Mouse (Mus musculus) mature B cell (primary cell): ENCODE measurements around the gene Ptprm.

Experiments
- in situ Hi-C: fragments of 300-500 bp; cut with MboI; formaldehyde crosslinking; loops from 2 replicates; pipeline ENCODE4 v1.14.3; 2019

Gene Ptprm

DNA sequence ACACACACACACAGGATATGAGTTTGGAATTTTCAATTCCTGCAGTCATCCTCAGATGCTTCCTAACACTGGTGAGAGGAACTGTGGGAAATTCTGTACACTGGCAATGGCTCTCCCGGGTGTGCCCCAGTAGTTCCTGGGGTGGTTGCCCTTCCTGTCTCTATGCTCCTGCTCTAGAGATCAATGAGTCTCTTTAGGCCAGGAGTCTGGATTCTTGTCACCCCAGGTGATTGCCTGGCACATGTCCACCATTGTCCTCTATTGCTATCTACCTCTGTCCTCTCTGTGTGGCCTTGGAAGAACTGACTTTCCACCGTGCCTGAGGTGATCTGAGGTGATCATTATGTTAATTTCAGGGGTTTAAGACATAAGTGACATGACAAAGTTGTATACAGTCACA lies 10.8 kb downstream of the Ptprm start:
- in situ Hi-C loops, result no loop called here

DNA sequence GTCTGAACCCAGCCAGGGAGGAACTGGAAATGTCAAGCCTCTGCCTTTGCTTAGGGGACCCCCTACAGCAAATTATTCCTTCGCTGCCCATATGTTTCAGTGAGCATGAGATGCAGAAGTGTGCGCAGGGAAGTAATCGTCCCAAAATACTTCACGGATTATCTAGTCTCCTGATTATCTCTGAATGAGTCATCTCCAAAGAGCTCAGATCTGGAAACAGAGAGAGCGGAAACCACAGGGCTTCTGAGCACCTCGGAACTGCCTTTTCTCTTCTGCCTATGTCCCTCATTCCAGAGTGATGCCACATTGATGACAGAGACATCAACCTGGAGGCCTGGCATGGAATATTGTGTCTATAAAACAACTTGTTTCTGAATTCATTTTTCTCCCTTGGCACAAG lies 11.3 kb downstream of the Ptprm start:
- in situ Hi-C loops, result no loop called here

DNA sequence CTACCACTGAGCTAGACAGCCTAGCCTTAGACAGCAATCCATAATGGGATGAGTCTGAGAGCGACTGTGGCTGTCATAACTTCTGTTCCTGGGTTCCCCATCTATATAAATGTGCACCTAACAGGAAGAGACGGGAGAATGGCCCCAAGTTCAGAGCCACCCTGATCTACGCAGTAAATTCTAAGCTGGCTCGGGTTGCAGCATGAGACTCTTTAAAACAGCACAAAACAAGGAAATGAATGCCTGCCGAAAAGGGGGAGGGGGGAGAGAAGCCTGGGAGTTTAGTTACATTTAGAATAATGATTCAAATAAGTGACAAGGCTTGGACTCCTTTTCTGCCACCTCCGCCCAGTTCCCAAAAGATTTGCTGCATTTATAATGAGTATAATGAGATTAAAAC lies 13.9 kb downstream of the Ptprm start:
- in situ Hi-C loops, result no loop called here

DNA sequence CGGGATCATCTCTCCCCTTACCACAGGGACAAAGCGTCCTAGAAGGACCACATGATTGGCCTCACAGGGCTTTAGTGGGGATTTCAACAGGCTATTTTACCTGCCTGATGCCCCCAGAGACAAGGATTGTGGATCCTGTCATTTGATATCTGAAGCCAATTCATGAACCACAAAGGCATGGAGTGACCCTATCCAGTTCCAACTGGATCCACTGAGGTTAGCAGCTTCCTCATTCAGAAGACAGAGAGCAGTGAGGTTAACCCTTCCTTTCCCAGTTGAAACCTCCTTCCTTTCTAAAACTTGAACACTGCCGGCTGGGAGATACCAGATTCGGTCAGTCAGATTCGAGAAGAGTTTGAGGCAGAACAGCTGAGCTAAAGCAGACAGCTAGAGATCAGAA lies 14.7 kb downstream of the Ptprm start:
- in situ Hi-C loops, result no loop called here

DNA sequence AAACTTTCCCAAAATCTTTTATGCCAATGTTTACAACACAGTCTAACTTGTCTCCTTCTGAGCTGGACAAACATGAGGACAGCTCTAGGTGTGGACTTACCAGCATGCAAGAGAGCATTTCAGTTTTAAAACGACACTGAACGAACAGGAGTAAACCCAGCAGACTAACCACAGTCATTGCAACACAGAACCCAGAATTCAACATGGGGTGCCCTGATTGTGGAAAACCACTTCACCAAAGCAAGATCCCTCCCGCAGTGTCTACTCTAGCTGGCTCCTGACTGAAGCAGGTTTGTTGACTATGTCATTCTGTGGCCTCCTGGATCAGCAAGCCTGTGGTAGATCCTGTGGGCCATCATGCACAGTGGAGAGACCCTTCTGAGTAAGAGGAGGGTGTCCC lies 19.9 kb downstream of the Ptprm start:
- in situ Hi-C loops, result no loop called here

- in situ Hi-C loops, result no loop called here
Observed at GRCm38 (mm10) chr17:67329435-67329834, 24.8 kb downstream of the Ptprm start.

DNA sequence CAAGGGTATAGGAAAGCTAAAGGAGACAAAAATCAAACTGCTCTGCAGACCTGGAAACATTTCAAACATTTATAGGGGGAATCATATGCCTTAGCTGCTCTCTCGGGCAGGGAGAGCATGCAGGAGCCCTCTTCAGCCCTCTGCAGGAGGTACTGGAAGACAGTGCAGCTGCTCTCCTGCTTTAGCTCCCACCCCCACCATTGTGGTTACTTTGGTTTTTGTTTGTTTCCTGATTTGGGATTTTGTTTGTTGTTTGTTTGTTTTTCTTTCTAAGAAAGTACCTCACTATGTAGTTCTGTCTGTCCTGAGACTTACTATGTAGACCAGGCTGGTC lies 29.8 kb downstream of the Ptprm start:
- in situ Hi-C loops, result no loop called here

DNA sequence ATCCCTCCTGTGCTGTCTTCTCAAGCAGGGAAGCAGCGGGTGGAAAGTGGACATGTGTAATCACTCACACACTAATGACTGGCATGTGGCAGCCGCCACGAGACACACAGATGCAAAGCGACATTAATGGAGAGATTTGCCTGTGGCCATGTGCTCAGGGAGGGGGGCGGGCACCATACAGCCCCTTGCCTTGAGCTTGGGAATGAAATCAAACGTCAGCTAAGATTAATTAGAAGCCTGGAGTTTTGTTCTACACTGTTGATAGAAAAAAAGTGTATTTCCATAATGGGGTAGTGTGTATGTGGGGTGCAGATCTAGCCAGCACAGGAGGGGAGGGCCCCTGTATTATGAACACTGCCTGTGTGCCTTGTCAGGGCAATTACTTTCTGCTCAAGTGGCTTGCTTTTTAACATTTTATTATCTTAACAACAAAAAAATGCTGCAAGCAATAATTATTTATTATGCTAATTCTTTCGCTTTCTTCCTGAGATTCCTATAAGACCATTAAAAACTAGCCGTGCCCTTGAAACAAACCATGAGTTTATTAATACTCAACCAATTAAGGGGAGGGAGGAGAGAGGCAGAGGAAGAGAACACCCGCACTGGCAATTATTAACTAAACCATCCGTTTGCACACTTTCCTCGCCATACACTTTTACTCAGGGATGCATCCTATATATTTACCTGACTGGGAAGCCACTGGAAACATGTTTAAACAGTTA lies 30.3 kb downstream of the Ptprm start:
- in situ Hi-C loops, result no loop called here

DNA sequence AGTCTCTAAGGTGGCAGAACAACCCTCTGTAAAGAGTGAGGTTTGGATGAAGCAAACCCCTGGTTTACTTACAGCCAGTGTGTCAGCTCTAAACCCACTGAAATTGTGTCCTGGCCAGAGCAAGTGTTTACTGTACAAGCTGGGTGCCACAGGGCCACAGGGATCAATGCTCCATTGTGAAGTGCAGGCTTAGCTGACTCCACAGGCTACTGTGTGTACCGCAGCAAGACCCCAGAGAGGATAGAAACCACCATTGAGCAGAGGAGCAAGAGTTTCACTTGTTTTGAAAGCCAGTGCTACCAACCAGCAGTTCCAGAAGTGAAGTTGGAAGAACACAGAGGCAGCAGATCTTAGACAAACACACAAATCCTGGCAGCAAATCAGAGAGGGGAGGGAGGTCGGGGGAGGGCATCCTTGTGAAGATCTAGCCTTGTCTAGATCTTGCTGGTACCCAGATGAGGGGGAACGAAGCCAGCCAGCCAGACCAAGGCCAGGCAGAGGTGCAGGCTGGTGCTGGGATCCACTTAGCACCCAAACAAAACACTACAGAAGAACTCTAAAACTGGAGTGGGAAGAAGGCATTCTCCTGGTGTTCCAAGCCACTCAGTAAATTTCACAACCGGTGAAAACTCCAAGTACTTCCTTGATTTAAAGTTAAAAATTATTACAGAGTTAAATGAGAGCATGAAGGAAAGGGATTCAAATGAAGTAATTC lies 39.6 kb downstream of the Ptprm start:
- in situ Hi-C loops, result no loop called here

- in situ Hi-C loops, result no loop called here
Observed at GRCm38 (mm10) chr17:67308421-67308820, 45.8 kb downstream of the Ptprm start.

DNA sequence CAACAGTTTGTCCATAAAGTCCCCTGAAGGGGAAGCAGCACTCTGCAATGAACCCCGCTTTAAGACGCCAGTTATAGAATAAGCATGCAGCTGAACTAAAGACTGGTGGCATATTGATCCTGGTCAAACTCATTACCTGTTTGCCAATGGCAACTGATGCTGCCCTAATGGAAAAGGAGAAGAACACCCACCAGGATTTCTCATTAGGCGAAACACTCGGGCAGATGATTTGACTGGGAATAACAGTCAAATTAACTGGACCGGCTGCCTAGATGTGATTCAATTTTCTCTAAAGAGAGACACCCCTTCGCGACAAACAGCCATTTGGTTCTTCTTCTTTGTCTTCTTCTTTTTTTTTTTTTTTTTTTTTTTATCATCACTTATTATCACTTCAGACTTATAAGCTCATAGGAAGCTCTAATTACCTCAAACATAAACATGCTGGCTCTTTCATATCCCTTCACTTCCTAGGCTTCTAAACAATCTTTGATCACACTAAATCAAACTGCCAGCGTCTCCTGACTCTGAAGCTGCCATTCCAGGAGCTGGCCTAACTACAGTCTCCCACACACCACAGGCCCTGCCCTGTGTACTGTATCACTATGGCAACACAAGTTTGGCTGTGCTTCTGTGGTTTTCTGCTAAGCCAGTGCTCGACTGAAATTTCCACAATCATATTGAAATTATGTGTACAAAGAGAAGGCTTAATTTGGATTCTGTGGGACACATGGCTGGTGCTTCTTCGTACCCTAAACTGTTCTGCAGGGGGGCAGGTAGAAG lies 48.0 kb downstream of the Ptprm start:
- in situ Hi-C loops, result no loop called here

GRCm38 (mm10) chr17:67304831-67305230 lies 49.4 kb downstream of the Ptprm start:
- in situ Hi-C loops, result no loop called here

DNA sequence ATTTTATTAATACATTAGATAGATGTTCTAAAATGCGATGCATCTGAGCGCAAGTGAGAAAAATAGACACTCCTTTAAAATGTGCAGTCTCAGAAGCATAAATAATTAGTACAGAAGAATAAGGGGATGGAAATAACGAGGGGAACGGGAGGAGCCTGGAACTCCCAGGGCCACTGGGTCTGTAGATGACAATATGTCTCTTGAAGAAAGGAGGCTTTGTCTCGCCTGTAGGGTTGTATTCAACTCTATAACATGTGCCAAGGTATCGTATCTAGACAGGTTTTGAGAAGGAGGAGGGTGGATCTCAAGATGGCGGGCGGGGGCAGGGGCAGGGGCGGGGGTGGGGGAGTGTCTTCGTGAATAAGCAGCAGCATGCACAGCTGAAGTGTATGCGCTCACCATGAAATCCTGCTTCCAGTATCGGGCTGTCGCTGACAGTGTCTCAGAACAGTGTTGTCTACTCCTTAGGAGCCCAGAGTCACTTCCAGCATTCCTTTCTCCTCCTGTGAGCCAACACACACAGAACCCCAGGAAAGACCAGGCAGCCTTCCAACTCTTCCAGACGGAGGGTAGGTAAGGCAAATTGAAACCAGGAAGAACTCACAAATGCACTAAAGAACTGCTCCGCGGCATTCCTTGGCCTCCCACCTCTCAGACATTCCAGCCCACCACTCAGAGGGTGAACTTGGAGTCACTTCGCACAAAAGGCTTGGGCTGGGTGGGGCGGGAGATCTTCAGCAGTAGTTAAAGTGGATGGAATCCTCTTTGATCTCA lies 50.7 kb downstream of the Ptprm start:
- in situ Hi-C loops, result no loop called here

DNA sequence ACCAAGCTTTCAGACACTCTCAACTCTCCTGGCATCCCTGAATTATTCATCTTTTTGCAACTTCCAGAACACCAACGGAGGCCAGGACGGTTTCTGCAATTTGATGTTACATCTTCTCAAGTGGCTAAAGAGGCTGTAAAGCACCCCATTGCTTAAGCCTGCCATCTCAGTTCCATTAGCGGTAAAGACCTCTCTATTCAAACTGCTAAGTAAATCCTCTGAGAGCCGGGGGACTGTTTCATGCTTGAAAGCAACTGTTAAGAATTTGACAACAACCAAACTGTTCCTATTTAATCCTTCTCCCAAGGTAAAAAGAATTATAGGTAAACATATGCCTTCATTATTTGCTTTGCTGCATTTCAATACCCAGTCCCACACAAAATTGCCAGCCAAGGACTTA lies 51.7 kb downstream of the Ptprm start:
- in situ Hi-C loops, result no loop called here

DNA sequence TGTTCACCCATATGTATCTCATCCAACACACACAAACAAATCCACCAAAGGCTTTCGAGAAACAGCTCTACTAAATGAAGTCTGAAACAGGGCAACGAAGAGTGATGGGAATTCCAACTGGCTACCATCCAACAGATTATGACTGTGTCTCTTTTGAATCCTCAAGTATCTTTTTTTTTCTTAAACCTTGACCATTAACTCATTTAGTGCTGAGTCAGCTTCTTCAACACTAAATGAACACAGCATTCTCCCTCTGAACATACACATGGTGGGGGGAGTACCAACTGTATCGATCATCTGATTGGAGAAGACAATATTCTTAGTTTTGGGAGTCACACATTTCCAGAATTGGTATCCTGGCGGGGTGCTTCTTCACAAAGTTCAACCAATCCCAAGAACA lies 52.2 kb downstream of the Ptprm start:
- in situ Hi-C loops, result no loop called here

DNA sequence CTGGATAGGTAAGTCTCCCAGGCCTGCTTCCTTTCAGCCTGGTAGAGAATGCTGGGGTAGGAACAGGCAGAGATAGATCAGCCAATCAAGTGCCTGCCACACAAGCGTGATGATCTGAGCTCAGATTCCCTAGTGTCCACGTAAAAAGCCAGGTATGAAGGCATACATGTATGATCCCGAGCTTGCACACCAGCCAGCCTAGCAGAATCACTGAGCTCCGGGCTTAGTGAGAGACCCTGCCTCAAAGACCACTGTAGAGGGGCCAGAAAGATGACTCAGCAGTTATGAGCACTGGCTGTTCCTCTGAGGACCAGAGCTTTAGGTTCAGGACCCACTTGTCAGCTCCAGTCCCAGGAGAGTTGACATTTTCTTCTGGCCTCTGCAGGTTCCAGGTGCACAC lies 52.9 kb downstream of the Ptprm start:
- in situ Hi-C loops, result no loop called here

- in situ Hi-C loops, result no loop called here
Observed at GRCm38 (mm10) chr17:67298269-67298798, 55.9 kb downstream of the Ptprm start.

- in situ Hi-C loops, result no loop called here
Observed at GRCm38 (mm10) chr17:67296604-67297595, 57.4 kb downstream of the Ptprm start.

DNA sequence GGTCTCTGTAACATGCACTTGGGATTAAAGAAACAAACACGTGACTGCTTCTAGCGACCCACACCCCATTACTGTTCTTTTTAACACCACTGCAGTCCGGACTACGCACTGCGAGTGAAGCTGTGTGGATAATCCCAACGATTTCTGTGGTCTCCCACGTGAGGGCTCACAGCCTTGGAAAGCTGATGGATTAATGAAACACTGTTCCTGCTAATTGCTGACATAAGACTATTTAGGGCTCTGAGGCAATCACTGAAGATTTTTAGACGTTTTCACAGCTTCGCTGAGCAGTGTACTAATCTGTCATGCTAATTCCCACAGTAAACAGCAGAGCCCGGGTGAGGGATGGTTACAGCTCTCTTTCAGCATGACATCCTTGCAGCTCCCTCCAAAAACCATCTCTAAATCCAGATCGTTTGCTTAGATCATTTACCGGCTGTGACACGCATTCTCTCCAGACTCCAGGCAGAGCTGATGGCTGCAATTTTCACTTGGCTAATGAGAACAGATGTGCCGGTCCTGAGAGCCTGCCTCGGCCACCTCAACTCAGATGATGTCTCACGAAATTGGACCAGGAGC lies 63.5 kb downstream of the Ptprm start:
- in situ Hi-C loops, result no loop called here

DNA sequence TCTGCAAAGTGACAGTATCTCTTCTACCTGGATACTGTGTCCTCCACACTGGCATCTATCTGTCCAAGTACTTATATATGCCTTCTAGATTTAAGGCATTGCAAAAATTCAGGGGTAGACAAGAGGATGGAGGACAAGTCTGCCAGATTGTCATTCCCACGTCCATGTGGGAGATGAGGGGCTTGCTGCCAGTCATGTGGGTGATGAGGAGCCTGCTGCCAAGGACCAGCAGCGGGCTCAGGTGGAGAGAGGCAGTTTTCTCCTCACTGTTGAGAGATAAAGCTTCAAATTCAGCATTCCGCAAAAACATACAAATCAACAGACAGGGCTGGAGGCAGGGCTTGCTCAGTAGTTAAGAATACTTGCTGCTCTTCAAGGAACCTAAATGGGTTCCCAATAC lies 66.8 kb downstream of the Ptprm start:
- in situ Hi-C loops, result no loop called here
